Mouse (Mus musculus) E14TG2a.4 (cell line): ENCODE measurements around the gene Slc7a14.

ENCODE experiments used
- CTCF ChIP-seq: conservative IDR thresholded peaks from 2 replicates; pipeline ENCODE4 v1.5.1; 2014; ENCODE audit warnings: low read length
- NANOG ChIP-seq: IDR thresholded peaks from 2 replicates; pipeline ENCODE4 v1.6.1; 2014; ENCODE audit warnings: borderline replicate concordance, low read length, mixed read lengths
- POU5F1 ChIP-seq: IDR thresholded peaks from 2 replicates; pipeline ENCODE4 v1.6.1; 2014; ENCODE audit warnings: low read length, borderline replicate concordance

DNA sequence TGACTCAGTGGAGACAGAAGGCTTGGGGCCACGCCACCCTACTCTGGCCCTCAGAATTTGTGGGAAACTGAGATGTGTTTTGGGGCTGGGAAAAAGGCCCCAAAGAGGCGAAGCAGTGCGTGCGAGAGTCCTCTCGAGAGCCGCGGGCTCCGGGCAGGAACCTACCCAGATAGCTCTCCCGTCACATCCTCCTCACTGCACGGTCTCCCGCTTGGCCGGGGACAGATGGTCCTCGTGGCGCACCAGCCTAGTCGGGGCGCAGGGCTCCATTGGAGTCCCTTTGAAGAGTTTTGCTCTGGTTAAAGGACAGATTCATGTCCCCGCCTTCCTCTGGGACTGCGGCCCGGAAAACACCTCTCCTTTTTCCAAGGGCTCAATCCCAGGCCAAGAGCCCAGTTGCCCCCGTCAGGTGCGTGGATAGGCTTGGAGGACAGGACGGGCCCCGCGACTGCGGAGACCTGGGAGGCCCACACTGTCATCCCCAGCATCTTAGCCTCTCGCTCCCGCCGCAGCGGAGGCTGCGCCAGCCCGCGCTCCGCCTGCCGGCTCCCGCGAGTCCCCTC is 726 bp downstream of the Slc7a14 start:
- TF ChIP-seq CTCF (no peak), POU5F1 (no peak), NANOG (no peak)
